Mouse (Mus musculus) 3134 (cell line): Measurements from ENCODE around the gene Fam217a.
"Not testable (repeated sequence)": the region's sequence is repeated elsewhere in the genome, so short reads cannot be mapped to it uniquely, and the experiment has no call there.

ENCODE experiments used
- DNase-seq: peaks from one replicate; pipeline ENCODE4 v3.0.0-alpha.2; 2011; ENCODE audit warnings: low spot score; ENCODE audit not compliant: insufficient read length; ENCODE audit errors: extremely low read depth

Gene Fam217a

GRCm38 (mm10) chr13:34874736-34875135 is 49.4 kb downstream of the Fam217a start:
- not testable (repeated sequence) for DNase-seq

- peak; percentile 88 for DNase-seq
Measured at GRCm38 (mm10) chr13:34873801-34874681, 50.1 kb downstream of the Fam217a start.

DNA sequence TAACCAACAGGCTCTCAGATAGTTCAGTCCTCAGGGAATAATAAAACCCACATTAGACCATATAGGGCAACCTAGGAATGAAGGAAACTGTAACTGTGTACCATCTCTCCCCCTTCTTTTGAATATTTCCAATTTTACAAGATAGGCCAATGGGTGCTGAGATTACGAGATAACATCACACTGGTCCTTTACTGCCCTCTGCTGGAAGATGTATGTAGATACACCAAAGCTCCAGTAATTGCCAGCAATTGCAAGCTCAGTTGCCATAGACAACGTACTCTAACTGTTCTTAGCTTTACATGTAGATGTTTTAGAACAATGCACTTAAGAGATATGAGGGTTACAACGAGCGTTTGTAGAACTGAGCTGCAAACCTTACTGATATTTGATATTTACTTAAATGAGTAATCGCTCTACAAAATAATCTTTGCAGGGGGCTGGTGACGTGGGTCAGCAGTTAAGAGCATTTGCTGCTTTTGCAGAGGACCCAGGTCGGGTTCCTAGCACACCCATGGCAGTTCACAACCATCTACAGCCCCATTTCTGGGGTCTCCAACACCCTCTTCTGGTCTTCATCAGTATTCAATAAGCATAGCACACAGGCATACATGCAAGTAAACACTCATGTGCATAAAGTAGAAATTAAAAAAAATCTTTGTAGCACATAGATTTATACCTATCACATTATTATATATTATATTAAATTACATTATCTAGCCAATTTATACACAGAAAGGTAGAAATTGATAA is 59.5 kb downstream of the Fam217a start:
- peak; percentile 14 for DNase-seq

- not testable (repeated sequence) for DNase-seq
Measured at GRCm38 (mm10) chr13:34861166-34861565, 62.9 kb downstream of the Fam217a start.
